Mouse (Mus musculus): ENCODE results near the gene Cdc42ep2.
"Not testable (repeated sequence)": the region's sequence is repeated elsewhere in the genome, so short reads cannot be mapped to it uniquely, and the experiment has no call there.

The Cdc42ep2 gene

GRCm38 (mm10) chr19:5912103-5913006 is 12.3 kb downstream of the Cdc42ep2 start:
- DNase-seq (ENCODE audit: low spot score), result peak; percentile 99

GRCm38 (mm10) chr19:5911430-5912102 is 13.1 kb downstream of the Cdc42ep2 start:
- DNase-seq (ENCODE audit: low spot score), result no peak

DNA sequence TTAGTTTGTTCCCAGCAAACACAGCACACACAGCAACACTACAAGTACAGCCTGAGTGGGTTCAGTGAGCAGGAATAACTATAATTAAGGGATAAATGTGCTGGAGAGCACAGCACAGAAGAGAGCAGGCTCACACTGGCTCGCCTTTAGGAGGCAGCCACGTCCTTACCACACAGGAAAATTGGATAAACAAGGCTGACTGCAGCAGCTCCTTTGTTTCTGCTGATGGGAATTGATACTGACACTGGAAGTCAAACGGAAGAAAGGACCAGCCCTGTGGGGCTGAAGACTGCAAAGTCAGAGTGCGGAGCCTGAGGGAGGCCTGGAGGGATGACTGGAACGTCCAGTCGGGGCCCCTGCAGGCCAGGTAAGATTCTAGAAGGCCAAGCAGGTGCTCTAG is 14.4 kb downstream of the Cdc42ep2 start:
- DNase-seq (ENCODE audit: low spot score), result no peak

DNA sequence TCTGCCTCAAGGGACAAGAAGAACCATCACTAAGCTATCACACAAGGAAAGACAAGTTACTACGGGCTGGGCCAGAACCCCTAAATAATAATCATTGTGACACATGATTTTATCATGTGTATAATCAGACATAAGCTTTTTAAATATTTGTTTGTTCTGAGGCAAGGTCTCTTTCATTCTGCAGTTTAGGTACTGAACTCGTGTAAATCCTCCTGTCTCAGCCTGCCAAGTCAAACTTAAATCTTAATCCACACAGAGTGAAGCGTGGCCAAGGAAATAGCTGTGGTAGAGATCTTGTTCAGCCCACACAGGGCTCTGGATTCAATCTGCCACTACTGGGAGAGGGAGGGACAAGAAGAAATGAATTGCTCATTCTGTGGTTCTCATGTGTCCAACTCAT is 17.3 kb downstream of the Cdc42ep2 start:
- DNase-seq (ENCODE audit: low spot score), result no peak

DNA sequence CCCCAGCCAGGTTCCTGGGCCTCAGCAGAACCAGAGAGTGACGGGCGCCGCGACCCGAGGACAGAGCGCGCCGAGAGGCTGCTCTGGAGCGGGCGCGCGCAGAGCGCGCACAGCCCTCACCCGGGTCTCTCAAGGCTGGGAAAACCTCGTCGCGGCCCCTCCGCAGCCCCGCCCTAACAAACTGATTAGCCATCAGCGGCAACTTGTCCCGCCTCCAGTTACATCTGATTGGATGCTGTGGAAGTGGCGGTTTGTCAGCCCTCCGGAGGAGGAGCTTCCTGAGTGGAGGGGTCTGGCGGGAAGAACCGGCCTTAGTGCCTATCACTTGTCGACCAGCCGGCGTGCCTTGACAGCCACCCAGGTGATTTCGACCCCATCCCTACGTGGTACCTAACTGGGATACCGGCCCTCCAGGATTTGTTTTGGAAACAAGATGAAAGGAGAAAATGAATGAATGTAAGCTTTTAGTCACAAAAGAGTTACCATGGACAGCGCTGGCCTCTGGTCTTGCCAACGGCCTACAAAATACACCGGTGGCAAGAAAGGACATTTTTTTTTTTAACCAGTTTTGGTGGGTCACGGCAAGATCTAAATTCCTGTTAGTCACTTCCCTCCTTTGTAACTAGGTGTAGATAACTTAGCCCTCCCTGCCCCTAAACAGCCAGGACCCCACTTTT is 30.5 kb downstream of the Cdc42ep2 start, which contains the start of gene Tigd3:
Gene Tigd3 (minus strand): TSS at position 148 of the 677 bp plus-strand sequence.
- peak; percentile 96 for DNase-seq (ENCODE audit: low spot score)

DNA sequence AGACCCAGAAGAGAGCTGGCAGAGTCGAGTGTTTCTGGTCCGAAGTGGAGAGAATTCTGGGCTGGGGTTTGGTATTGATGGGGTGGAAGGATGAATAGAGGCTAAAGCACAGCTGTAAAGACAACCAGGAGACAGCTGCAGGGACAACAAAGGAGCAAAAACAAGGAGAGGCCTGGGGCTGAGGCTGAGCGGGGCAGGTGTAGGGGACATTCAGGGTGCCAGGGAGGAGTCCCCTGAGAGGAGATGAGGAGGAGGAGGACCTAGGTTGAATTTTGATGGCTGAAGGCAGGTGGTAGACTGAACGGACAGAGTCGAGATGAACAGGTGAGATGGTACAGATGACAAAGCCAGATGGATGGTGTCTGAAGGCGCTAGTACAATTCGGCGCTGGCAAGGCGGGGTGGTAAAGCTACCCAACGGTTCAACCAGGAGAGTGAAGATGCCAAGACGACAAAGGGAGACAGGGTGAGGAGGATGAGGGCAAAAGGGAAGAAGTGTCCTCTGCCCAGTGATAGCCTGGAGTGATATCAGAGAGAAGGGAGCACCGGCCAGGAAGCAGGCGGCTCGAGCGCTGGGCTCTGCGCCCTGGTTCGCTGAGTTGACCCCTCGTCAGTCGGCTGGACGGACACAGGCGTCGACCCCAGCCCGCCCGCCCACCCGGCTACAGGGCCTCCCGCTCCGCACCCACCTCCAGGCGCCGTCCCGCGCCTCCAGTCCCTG is 31.2 kb downstream of the Cdc42ep2 start:
- no peak for DNase-seq (ENCODE audit: low spot score)

GRCm38 (mm10) chr19:5892735-5893134 is 31.9 kb downstream of the Cdc42ep2 start:
- DNase-seq (ENCODE audit: low spot score), result no peak

DNA sequence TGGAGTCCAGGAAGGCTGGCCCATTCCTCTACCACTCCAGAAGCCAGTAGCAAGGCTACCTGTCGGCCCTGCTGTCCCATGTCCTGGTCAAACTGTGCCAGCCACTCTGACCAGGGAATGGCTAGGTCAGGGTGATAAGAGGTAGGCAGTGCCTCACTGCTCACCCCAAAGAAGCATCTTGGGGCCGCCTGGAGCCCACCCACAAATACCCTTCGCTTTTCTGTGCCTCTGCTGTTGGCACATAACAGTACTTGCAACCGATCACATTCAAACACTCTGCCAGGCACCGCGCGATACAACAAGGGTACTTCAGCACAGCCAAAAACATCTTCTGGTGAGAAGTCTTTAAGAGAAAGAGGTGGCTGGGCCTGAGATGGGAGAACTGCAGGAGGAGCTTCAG is 32.4 kb downstream of the Cdc42ep2 start:
- no peak for DNase-seq (ENCODE audit: low spot score)

- no peak for DNase-seq (ENCODE audit: low spot score)
These were observed 32.9 kb downstream of the Cdc42ep2 start for GRCm38 (mm10) chr19:5891521-5892258.

DNA sequence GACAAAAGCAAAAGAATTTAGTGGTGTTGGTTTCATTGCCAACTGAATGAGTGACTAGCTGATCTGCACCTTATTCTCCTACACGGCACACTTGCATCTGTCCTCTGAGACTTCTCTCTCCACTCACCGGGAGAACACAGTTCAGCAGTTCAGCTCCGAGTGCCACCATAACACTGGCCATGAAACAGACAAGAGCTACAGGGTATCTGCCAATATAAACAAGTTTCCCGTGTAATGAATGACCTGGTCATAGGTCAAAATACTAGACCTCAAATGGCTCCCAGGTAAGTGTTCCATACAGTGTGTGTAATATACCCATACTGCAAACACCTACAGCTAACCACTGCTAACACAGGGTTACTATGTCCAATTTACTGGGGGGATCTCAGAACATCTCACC is 35.4 kb downstream of the Cdc42ep2 start:
- no peak for DNase-seq (ENCODE audit: low spot score)

GRCm38 (mm10) chr19:5887234-5887815 is 37.3 kb downstream of the Cdc42ep2 start:
- no peak for DNase-seq (ENCODE audit: low spot score)

GRCm38 (mm10) chr19:5885838-5886237 is 38.8 kb downstream of the Cdc42ep2 start:
- no peak for DNase-seq (ENCODE audit: low spot score)

DNA sequence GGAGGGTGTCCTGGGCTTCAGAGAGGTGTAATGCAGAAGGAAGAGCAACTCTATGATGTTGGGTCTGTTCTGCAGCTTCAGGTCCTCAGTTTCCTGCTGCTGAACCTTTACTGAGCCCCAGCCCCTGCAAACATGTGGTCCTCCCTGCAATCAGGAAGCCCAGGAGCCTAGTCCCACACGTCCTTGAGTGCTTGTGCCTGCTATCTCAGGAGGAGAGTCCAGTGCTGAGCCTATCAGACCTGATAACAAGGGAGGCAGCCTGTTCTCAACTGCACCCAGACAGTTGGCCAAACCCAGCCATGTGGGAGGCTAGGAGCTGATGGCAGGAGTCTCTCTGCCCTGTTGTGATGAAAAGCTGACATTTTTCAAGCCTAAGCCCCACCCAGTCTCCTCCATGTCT is 40.7 kb downstream of the Cdc42ep2 start:
- no peak for DNase-seq (ENCODE audit: low spot score)

- DNase-seq (ENCODE audit: low spot score), result not testable (repeated sequence)
These were observed 42.5 kb downstream of the Cdc42ep2 start for GRCm38 (mm10) chr19:5882079-5882478.

GRCm38 (mm10) chr19:5881155-5881554 is 43.5 kb downstream of the Cdc42ep2 start:
- no peak for DNase-seq (ENCODE audit: low spot score)

- DNase-seq (ENCODE audit: low spot score), result no peak
These were observed 44.9 kb downstream of the Cdc42ep2 start for GRCm38 (mm10) chr19:5879735-5880134.

GRCm38 (mm10) chr19:5878916-5879315 is 45.7 kb downstream of the Cdc42ep2 start:
- DNase-seq (ENCODE audit: low spot score), result no peak

DNA sequence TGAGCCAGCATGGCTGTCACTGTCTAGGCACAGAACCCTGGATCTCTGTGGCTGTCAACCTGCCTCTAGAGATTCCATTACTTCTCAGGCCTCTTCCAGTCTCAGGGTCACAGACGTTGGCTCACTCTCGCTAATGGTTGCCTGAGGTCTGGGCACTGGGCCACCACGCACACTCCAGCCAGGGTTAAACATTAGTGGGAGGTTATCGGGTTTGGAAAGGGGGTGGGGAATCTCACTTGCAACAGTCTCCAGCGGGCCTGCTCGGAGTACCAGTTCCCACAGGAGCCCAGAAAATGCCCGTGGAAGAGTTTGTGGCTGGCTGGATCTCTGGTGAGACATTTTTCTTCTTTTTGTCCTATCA is 46.3 kb downstream of the Cdc42ep2 start:
- DNase-seq (ENCODE audit: low spot score), result peak; percentile 83

GRCm38 (mm10) chr19:5877618-5878361 is 46.8 kb downstream of the Cdc42ep2 start, which contains the start of gene Slc25a45:
Gene Slc25a45, plus strand, starts transcription at chr19:5877808.
- peak; percentile 80 for DNase-seq (ENCODE audit: low spot score)

- peak; percentile 97 for DNase-seq (ENCODE audit: low spot score)
These were observed 49.6 kb downstream of the Cdc42ep2 start, which contains the start of gene Frmd8 for GRCm38 (mm10) chr19:5874969-5875480. Gene Frmd8, minus strand, starts transcription at chr19:5875274.
